Mouse (Mus musculus): ENCODE measurements around the gene Ndufb2. TPM values are rescaled to one million over a fixed set of nuclear protein-coding genes. Genes with fewer than 3 reads are reported as not detected.

Ndufb2 gene
- total RNA-seq, 2 experiments from 2014 or later = 140 to 145 TPM

- DNase-seq (ENCODE audit: low spot score in 2 of 2) = no peak
Measured at GRCm38 (mm10) chr6:39574951-39575350, 17.4 kb upstream of the Ndufb2 start.

GRCm38 (mm10) chr6:39579552-39579951 lies 12.8 kb upstream of the Ndufb2 start:
- no peak for DNase-seq (ENCODE audit: low spot score in 2 of 2)

DNA sequence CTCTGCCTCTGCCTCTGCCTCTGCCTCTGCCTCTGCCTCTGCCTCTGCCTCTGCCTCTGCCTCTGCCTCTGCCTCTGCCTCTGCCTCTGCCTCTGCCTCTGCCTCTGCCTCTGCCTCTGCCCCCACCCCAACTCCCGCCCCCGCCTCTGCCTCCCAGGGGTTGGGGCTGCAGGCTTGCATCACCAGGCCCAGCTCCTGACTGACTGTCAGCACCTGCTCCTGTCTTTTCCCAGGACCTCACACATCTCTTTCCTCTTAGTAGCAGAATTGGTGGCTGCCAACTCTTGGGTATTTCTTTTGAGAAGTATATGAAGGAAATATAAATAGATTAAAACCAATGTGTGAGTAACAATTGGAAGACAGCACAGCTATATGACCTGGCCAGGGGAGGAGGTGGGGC lies 11.8 kb upstream of the Ndufb2 start:
- no peak for DNase-seq (ENCODE audit: low spot score in 2 of 2)

DNA sequence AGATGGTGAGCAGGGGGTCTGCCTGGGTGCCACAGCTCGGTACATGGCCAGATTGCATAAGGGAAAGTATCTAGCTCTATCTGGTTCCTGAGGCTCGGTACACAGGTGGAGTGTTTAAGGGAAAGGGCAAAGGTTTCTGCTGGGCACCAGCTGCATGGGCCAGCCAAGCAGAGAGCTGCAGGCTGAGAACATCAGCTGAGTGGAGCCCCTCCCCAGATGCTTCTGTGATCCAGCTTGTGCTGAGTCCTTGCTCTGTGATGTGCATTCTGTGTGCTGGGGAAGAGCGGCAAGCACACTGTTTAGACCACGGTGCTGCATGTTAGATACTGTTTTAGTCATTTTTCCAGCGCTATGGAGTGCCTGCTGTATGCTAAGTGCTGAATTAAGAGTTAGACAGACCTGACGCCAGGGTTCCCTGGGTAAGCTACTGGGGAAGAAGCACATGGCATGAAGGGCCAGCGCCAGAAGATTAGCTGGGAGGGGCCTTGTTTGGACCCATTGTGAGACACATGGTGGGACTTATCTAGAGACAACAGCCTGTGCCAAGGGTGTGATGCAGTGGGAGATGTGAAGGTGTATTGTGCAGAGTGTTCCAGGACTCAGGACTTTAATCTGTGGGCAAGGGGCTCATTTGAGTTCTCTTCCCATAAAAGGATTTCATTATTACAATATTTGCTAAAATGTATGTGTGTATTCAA lies 11.1 kb upstream of the Ndufb2 start:
- DNase-seq (ENCODE audit: low spot score in 2 of 2) = no peak

GRCm38 (mm10) chr6:39585517-39585916 lies 6.9 kb upstream of the Ndufb2 start, which contains the start of gene Gm42420:
Gene Gm42420 (plus strand): TSS chr6:39585753.
- no peak for DNase-seq (ENCODE audit: low spot score in 2 of 2)

- no peak for DNase-seq (ENCODE audit: low spot score in 2 of 2)
Measured at GRCm38 (mm10) chr6:39591481-39591880, 893 bp upstream of the Ndufb2 start.

GRCm38 (mm10) chr6:39600851-39601250 lies 8.5 kb downstream of the Ndufb2 start:
- DNase-seq (ENCODE audit: low spot score in 2 of 2) = no peak

DNA sequence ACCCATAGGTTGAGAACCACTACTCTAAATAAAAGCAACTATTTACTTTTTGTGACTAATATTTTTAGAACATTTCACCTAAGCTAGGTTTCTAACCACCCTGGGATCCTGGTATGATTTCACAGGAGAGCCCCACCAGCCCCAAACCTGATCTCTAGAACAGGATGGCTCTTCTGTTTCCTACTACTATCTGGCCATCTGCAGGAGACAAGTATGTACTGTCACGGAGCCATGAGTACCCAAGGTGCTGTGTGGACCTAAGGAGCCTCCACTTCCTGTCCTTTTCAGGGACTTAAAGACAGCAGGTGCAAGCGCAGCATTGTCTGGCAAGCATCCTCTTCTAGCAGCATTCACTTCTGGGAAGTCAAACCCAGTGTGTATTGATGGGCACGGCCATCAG lies 9.5 kb downstream of the Ndufb2 start:
- no peak for DNase-seq (ENCODE audit: low spot score in 2 of 2)

DNA sequence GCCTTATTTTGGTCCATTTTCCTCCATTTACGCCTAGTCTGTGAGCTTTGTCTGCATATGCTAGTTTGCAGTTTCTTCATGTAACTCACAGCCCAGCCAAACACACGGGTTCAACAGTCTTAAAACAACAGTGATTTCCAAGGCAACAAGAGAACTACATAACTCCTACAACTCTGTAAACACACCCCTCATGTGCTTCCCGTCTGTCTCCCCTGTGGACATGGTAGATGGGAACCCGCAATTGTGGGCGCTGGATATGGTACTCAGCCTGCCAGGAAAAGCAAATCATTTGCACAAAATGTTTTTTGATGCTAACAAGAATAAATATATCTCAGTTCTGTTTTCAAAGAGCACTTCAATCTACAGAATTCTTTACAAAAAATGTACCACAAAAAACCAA lies 12.2 kb downstream of the Ndufb2 start:
- DNase-seq (ENCODE audit: low spot score in 2 of 2) = no peak

- no peak for DNase-seq (ENCODE audit: low spot score in 2 of 2)
Measured at GRCm38 (mm10) chr6:39606056-39606455, 13.7 kb downstream of the Ndufb2 start.

DNA sequence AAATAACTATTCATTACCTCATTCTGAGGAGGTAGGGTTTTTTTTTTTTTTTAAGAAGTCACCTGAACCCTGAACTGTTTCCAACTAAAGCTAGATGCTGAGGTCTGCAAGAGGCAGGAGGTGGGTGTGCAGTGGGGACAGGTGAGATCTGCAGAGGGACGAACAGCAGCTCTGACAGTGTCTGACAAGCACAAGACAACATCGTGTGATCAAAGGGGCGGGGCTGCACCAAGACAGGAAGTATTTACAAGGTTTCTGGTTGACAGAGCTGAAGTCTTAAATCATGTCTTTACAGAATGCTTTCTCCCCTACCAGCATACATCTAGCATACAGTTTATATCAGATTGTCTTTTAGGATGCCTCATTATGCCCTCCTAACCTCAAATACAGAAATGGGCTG lies 14.5 kb downstream of the Ndufb2 start:
- no peak for DNase-seq (ENCODE audit: low spot score in 2 of 2)

- DNase-seq (ENCODE audit: low spot score in 2 of 2) = no peak
Measured at GRCm38 (mm10) chr6:39607365-39607764, 15.0 kb downstream of the Ndufb2 start.

DNA sequence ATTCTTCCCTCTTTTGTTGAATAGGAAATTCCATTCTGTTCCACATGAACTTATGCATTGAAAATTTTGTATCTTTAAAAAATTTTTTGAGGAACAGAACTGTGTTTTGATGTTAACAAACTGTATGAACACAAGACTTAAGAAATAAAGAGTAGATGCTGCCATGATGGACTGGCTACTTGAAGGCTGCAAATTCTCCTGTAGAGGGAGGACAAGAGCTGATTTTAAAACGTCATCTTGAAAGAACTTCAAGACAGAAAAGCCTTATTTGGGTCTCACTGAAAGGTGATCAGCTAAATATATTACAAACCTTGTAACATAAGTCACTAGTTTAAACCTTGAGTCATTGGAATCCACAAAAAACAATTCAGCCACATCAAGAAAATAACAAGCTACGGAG lies 17.8 kb downstream of the Ndufb2 start:
- no peak for DNase-seq (ENCODE audit: low spot score in 2 of 2)

DNA sequence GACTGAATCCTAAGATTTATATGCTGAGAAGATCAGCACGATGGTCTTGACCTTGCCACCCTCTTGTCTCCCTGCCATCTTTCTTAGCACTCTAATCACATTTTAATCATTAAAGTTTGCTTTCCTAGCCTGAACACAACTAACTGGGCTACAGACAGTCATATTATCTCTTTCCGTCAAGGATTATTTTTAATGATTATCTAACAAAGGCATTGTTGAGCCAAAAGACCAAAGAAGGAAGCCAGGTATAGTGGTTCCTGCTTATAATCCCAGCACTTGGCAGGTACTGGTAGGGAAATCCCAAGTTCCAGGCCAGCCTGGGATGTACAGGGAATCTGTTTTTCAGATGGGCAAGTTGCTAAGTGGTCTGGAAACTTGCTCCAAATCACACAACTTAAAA lies 18.9 kb downstream of the Ndufb2 start:
- no peak for DNase-seq (ENCODE audit: low spot score in 2 of 2)

Other genes starting within 250 kb of the Ndufb2 start
- 10 to 100 TPM; 44.4 to 58.7 TPM for gene Slc37a3, start 214.9 kb upstream of the Ndufb2 start, total RNA-seq (2021)
- gene Rab19, start 211.4 kb upstream of the Ndufb2 start, total RNA-seq (2021) = 1 to 10 TPM; 2.4 TPM
- 100 to 1,000 TPM in 1 of 2 experiments, 10 to 100 TPM in 1; 98.8 to 106 TPM for gene Mkrn1, start 172.1 kb upstream of the Ndufb2 start, total RNA-seq (2021)
- 10 to 100 TPM; 33.5 TPM for gene Dennd2a, start 34.7 kb upstream of the Ndufb2 start, total RNA-seq (2021)
- gene Adck2, start 18.7 kb upstream of the Ndufb2 start, total RNA-seq (2021) = 10 to 100 TPM; 31.4 to 32.8 TPM
- 1 to 10 TPM in 1 of 2 experiments, not detected in 1; 2.4 TPM for gene Gm42420, start 6.8 kb upstream of the Ndufb2 start, total RNA-seq (2021)
- gene Braf, start 132.9 kb downstream of the Ndufb2 start, total RNA-seq (2021) = 10 to 100 TPM; 43.2 to 46.1 TPM
- 10 to 100 TPM; 79.3 to 84.0 TPM for gene Mrps33, start 218.4 kb downstream of the Ndufb2 start, total RNA-seq (2021)

Data from adrenal gland, postnatal 4 days (tissue).